Mouse (Mus musculus) c-Kit-positive CD71-negative TER-119-negative erythroid progenitor cells, embryonic 14.5 days (primary cell): ENCODE measurements around the gene Omp.

Source experiments
- DNase-seq: peaks from one replicate; pipeline ENCODE4 v3.0.0-alpha.2; 2013; ENCODE audit warnings: low read depth

The Omp gene

GRCm38 (mm10) chr7:98142247-98142646, 3.1 kb downstream of the Omp start:
- no peak for DNase-seq

GRCm38 (mm10) chr7:98141206-98141605, 4.1 kb downstream of the Omp start:
- DNase-seq: no peak

DNA sequence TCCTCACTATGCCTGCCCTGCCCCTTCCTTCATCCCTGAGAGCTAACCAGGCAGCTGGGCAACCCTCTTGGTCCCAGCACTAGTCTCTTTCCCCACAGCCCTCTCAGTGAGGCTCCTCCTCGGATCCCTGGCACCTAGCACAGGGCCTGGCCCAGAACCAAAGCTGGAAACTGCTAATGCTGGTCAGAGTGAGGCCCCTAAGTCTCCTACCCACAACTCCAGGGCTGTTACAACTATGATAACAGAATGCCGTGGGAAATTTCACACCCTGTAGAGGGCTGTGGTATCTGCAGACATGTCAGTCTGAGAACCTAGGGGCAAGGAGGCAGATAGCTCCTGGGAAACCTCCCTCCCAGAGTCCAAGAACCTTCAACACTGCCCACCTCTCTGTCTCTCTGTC, 4.7 kb downstream of the Omp start:
- no peak for DNase-seq

DNA sequence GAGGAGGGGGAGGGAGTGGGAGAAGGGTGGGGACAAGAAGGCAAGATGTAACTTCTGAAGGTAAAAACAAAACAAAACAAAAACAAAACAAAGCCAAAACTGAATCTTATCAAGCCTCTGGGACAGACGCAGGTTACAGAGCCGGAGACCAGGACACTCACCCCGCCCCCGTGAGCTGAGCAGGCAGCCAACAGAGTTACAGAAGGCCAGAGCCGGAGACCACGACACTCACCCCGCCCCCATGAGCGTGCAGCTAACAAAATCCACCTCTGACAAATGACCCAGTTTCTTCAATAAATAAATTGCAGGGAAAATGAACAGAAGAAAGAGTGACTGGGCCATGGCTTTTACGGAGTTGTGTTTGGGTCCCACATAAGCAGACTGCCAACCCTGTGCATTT, 6.1 kb downstream of the Omp start:
- DNase-seq: no peak

DNA sequence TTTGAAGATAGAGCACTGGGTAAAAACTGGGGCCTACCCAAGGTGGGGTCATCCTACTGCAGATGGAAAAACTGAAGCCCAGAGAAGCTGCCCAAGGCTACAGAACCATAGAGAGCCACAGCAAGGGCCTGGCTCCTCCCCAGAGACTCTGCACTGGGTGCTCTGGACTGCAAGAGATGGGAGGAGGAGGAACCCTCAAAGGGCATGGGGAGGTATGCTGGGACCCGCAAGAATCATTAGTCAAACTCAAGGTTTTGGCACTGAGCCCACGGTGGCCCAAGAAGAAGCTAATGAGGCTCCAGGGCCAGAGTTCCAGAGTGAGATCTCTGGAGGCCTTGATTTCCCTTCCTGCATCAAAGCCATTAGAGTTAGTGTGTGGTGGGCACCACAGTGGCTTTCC, 7.3 kb downstream of the Omp start:
- no peak for DNase-seq

GRCm38 (mm10) chr7:98137583-98137982, 7.7 kb downstream of the Omp start:
- DNase-seq: no peak

- no peak for DNase-seq
Measured at GRCm38 (mm10) chr7:98131751-98132150, 13.6 kb downstream of the Omp start.

DNA sequence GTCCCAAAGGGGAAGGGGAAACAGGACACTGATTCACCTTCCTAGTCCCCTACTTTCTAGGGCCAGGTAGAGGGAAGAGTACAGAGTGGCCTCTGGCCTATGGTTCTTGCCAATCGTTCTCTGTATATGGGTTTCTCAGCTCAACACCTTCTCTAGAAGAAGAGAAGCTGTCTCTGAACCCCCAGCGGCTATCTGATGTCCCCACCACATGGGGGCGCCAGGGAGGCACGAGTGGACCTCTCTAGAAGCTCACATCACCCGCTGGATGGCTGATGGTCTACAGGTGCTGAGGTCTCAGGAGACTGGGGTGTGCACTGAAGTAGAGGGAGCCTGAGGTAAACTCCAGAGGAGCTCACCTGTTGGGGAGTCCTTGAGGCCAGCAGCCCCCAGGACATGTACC, 19.8 kb downstream of the Omp start:
- peak; percentile 53 for DNase-seq

- no peak for DNase-seq
Measured at GRCm38 (mm10) chr7:98124701-98125100, 20.6 kb downstream of the Omp start.

GRCm38 (mm10) chr7:98121673-98122072, 23.6 kb downstream of the Omp start:
- DNase-seq: no peak

DNA sequence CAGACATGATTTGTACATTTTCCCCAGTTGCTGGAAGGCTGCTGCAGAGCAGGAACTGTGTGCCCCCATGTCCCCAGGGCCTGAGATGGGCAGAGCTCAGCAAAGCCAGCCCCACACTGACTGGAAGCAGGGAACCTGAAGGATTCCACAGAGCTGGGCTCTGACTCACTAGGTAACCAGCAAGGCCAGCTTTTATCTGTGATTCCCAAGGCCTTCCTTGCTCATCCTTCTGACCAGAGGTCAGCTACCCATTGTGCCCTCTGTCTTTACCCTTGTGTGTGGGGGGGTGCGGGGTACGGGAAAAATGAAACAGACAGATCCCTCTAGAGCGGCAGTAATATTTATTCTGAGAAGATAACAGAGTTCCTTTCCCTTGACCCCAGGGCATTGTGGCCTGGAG, 24.1 kb downstream of the Omp start:
- DNase-seq: no peak

GRCm38 (mm10) chr7:98120325-98120724, 25.0 kb downstream of the Omp start:
- peak; percentile 56 for DNase-seq

DNA sequence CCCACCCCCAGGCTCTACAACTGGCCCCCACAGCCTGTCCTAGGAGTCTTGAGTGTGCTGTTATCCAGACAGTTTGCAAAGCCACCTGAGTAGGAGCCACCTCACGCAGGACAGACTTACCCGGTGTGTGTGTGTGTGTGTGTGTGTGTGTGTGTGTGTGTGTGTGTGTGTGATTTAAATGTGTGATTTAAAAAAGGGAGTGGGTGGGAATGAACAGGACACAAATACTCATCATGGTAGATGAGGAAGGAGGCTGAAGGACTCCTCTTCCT, 25.4 kb downstream of the Omp start:
- no peak for DNase-seq

- DNase-seq: no peak
Measured at GRCm38 (mm10) chr7:98119179-98119960, 25.9 kb downstream of the Omp start, which contains the start of gene Myo7a. Myo7a (minus strand) TSS chr7:98119524.

GRCm38 (mm10) chr7:98117012-98117660, 28.2 kb downstream of the Omp start:
- DNase-seq: no peak

DNA sequence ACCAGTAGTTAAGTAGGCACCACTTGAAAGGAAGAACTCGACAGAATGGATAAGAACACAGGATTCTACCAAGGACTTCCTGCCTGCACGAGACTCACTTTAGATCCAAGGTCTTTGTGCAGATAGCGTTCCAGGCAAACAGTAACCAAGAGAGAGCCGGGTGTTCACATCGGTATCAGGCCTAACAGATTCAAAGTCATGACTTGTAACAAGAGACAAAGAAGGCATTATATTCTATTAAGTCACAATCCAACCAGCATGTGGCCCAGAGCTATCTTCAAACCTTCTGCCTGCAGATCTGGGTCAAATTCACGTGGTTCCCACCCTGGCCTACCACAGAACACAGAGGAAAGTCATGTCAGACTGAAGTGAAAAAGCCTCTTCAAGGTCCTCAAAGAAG, 30.6 kb downstream of the Omp start:
- no peak for DNase-seq

DNA sequence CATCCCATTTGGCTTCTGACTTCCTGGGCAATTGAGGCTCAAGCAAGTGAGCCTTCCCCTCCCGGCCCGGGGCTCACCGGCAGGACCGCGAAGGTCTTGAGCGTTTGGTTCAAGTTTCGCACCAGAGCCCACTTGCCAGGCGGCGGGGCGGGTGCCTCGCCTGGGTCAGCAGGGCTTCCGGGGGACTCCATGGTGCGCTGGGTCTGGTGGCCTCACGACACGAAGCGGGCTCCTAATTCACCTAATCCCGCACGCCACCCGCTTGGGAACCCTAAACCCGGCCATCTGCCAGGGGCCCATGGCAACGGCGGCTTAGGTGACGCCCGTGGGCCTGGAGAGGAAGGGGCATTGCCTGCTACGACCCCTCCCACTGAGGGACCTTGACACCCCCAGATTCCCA, 34.1 kb downstream of the Omp start:
- no peak for DNase-seq

GRCm38 (mm10) chr7:98109771-98110170, 35.5 kb downstream of the Omp start:
- no peak for DNase-seq

DNA sequence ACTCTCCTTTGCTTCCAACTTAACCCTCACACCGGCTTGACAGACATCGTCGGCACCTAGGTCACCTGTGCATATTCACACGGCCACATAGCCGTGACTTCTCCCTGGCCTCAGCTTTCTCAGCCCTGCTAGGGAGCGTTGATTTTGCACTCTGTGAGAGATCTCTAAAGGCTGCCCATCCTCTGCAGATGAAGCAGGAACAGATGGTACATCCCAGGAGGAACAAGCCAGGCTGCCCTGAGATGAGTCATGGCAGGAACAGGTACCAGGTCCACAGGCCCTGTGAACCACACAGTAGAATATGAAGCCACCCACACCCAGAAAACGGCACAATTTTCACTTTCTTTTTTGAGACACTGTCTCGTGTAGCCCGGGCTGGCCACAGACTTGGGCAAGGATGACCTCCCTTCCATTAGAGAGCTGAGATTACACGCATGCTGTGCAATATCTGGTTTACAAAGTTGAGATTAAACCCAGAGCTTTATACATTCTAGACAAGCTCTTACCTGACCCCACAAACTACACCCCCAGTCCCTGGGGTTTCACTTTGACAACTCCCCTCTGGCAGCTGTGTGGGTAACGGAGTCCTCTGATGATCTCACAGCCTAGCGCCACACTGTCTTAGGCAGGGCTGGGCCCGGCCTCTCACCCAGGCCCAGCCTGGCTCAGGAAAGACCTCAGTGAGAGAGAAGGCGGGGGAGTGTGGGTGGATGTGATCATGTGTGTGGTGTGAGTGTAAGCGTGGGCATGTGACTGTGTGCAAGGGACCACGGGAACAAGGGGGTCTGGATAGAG, 36.5 kb downstream of the Omp start:
- DNase-seq: no peak

DNA sequence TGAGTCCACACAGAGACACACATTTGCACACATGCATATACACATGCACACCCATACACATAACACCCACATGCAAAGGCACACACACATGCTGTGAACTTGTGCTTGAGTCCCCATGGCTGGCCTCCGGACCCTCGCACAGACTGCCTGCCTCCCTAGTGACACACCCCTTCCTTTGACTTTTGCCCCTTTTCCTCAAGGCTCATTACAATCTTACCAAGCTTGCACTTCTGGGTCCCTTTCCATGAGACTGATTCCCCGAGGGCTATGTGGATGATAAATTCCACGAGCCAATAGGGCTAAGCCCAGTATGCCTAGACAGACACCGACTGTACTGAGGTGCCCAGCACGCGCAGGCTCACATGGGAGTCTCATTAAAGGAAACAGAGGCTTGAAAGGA, 39.0 kb downstream of the Omp start:
- no peak for DNase-seq

DNA sequence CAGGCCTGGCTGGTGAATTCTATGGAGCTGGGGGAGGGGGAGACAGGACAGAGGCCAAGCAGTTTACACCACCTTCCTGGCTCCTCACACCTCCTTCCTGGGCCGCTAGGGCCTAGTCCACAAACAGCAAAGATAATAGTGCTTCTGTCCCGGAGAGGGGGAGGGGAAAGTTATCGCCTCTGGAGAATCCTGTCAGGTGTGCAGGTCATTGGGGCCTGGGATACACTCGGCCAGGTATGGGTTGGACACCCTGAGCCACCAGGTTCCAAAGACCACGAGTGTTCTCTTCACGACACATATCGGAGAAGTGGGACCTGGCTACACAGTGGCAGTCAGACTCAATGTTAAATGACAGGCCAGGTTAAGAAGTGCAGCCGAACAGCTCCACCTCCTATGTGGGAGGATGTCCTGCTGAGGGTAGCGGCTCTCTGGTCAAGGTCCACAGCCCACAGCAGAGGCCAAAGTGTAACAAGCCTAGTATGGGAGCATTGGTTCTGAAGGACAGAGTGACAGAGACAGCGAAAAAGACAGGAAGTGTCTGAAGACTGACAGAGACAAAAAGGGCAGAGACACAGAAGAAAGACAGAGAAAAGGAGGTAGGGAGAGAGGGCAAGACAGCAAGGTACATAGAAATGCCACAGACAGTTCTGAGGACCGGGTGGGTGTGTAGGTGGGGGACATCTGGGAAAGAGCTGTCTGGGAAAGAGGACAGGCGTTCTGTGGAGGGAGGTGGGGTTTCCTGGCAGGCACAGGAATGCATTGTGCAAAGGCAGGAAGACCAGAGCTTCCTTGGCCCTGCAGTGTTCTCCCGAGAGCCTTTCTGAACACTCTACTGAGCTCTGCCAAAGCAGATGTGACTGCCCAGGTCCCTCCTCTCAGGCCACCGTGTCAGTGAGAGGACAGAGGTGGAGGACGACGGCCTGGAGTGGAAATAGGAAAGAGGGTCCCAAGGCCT, 40.5 kb downstream of the Omp start:
- DNase-seq: no peak

DNA sequence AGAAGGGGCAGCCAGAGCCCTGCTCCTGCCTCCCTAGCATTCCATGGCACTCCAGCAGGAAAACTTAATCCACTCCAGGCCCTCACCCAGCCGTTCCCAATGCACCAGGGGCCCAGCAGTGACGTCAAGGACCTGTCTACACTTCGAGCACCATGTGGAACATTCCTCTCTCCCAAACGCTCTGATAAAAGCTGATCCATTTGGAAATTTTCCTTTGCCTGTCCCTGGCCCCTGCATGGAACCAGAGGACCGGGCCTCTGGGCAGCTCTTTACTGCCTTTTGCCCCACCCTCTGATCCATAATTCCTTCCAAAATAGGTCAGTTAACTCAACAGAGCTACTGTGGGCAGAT, 41.4 kb downstream of the Omp start:
- DNase-seq: no peak
